ENCODE assay signal across 20 mouse cellular contexts in the genomic region with DNA sequence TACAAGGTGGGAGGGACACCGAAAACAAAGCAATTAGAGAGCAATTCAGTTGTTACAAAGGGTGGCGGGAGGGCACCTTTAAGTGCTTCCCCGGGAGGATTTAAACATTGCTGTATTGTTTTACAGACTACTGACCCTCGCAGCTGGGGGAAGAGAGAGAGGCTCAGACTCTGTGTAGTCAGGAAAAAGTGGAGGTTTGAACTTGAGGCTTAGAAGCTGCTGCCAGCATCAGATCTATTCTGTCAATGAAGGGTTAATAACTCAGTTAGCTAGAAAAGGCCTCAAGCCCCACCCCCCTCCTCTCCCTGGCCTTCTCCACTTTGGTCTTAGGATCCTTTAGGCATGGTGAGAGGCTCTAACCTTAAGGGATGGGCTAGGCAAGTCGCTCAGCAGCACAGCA. TPM values are rescaled to one million over a fixed set of nuclear protein-coding genes. Genes with fewer than 3 reads are reported as not detected.
DNase-seq lines count a peak whose midpoint lies in the region; ATAC-seq lines count a peak whose summit lies in the region.
"Had no signal": no experiment of that assay in that cellular context is flagged by ENCODE, and none has a peak within 500 bp of the region (broad histone marks: within the 10 kb centered on the region; RNA-seq: fewer than 3 reads in every experiment).

No protein-coding gene starts in this region.

- H3K4me1 ChIP-seq in hindbrain, embryonic 11.5 days (replicated peaks; ENCODE audit: control insufficient read depth, insufficient read depth, low read length) = peaks cover 9% of the 10 kb centered on the region
- H3K4me1 ChIP-seq in hindbrain, embryonic 16.5 days (ENCODE audit: control insufficient read depth, insufficient read depth, low read depth, low read length) = peaks cover 15% of the 10 kb centered on the region
- H3K4me1 ChIP-seq in limb, embryonic 11.5 days (ENCODE audit: control insufficient read depth, insufficient read depth, low read length) = peaks cover 9% of the 10 kb centered on the region; the same call in 1 of the 2 replicates

- H3K27ac ChIP-seq in hindbrain, embryonic 11.5 days (ENCODE audit: low read depth, low read length) = no peak overlapping the region
- H3K27ac ChIP-seq in hindbrain, embryonic 16.5 days (ENCODE audit: low read depth, low read length) = no peak overlapping the region
- H3K27ac ChIP-seq in limb, embryonic 11.5 days (replicated peaks; ENCODE audit: low read depth, low read length) = no peak overlapping the region
- H3K27ac ChIP-seq: embryonic facial prominence, embryonic 15.5 days; heart, embryonic 10.5 days; kidney, postnatal 0 days; limb, embryonic 12.5 days; macrophage had no signal

- peak; percentile 37 for DNase-seq in hindbrain, embryonic 11.5 days (ENCODE audit: low spot score)
- DNase-seq in ES-CJ7 (ENCODE audit: low read depth, low spot score) = peak; percentile 65
- peak; percentile 59 for DNase-seq in embryo, embryonic 10.5 days (ENCODE audit: low spot score)
- DNase-seq in limb, embryonic 11.5 days (ENCODE audit: low spot score) = peak; percentile 26
- DNase-seq in heart, adult 18-20 months = no peak
- DNase-seq: adrenal gland, postnatal 14 days; cerebellum, adult 9-11 months; heart, postnatal 4 days; kidney, adult 2 months; liver, postnatal 0 days; thymus, postnatal 14 days had no signal

- H3K4me2 ChIP-seq in hindbrain, embryonic 11.5 days (replicated peaks; ENCODE audit: low read depth, low read length) = no peak overlapping the region
- H3K4me2 ChIP-seq in hindbrain, embryonic 16.5 days (ENCODE audit: low read length) = no peak overlapping the region
- no peak overlapping the region for H3K4me2 ChIP-seq in limb, embryonic 11.5 days (ENCODE audit: low read depth, severe bottlenecking)
- H3K4me2 ChIP-seq: embryonic facial prominence, embryonic 15.5 days; limb, embryonic 12.5 days; liver, embryonic 11.5 days had no signal

- ATAC-seq in hindbrain, embryonic 11.5 days (ENCODE audit: low FRiP score) = no peak
- no peak for ATAC-seq in hindbrain, embryonic 16.5 days
- ATAC-seq in limb, embryonic 11.5 days (ENCODE audit: insufficient number of reproducible peaks, low FRiP score, low TSS enrichment, low read depth) = no peak
- ATAC-seq in inflammation-experienced regulatory T-cells, adult 6 months = no peak
- ATAC-seq: liver, postnatal 0 days; lung, postnatal 0 days had no signal

- H3K27me3 ChIP-seq in hindbrain, embryonic 11.5 days (ENCODE audit: control insufficient read depth, insufficient read depth, low read length) = peaks cover 24% of the 10 kb centered on the region
- peaks cover 19% of the 10 kb centered on the region for H3K27me3 ChIP-seq in hindbrain, embryonic 16.5 days (replicated peaks; ENCODE audit: control insufficient read depth, insufficient read depth, low read length)
- H3K27me3 ChIP-seq in limb, embryonic 11.5 days (ENCODE audit: control insufficient read depth, insufficient read depth, low read length) = peaks cover 25% of the 10 kb centered on the region

- WGBS in hindbrain, embryonic 11.5 days = 3% methylated on average over 5 of the region's 5 CpGs
- WGBS in hindbrain, embryonic 16.5 days = 10% methylated on average over 5 of the region's 5 CpGs
- 6% methylated on average over 5 of the region's 5 CpGs for WGBS in limb, embryonic 11.5 days

- no peaks in the 10 kb centered on the region for H3K36me3 ChIP-seq in hindbrain, embryonic 11.5 days (ENCODE audit: control insufficient read depth, insufficient read depth, low read length)
- H3K36me3 ChIP-seq in hindbrain, embryonic 16.5 days (ENCODE audit: control insufficient read depth, insufficient read depth, low read length) = no peaks in the 10 kb centered on the region
- H3K36me3 ChIP-seq in limb, embryonic 11.5 days (ENCODE audit: control insufficient read depth, insufficient read depth, low read length) = no peaks in the 10 kb centered on the region
- H3K36me3 ChIP-seq: embryonic facial prominence, embryonic 15.5 days; heart, embryonic 10.5 days; limb, embryonic 12.5 days had no signal

- H3K9ac ChIP-seq in hindbrain, embryonic 11.5 days (ENCODE audit: low read depth, low read length) = no peak overlapping the region
- no peak overlapping the region for H3K9ac ChIP-seq in hindbrain, embryonic 16.5 days (ENCODE audit: low read depth, low read length)
- no peak overlapping the region for H3K9ac ChIP-seq in limb, embryonic 11.5 days (ENCODE audit: low read length)
- H3K9ac ChIP-seq: embryonic facial prominence, embryonic 15.5 days; limb, embryonic 12.5 days; liver, postnatal 0 days had no signal

- no peaks in the 10 kb centered on the region for H3K9me3 ChIP-seq in hindbrain, embryonic 11.5 days (ENCODE audit: control insufficient read depth, low read length)
- H3K9me3 ChIP-seq in hindbrain, embryonic 16.5 days (ENCODE audit: control insufficient read depth, low read length) = no peaks in the 10 kb centered on the region
- H3K9me3 ChIP-seq in limb, embryonic 11.5 days (ENCODE audit: control insufficient read depth, low read length) = no peaks in the 10 kb centered on the region; the same call in 1 of the 2 replicates
- H3K9me3 ChIP-seq: embryonic facial prominence, embryonic 15.5 days; limb, embryonic 12.5 days had no signal

- no peak overlapping the region for H3K4me3 ChIP-seq in hindbrain, embryonic 11.5 days (ENCODE audit: low read depth, low read length)
- no peak overlapping the region for H3K4me3 ChIP-seq in hindbrain, embryonic 16.5 days (ENCODE audit: low read length)
- no peak overlapping the region for H3K4me3 ChIP-seq in limb, embryonic 11.5 days (ENCODE audit: low read depth, low read length)
- H3K4me3 ChIP-seq: embryonic facial prominence, embryonic 15.5 days; heart, embryonic 10.5 days; limb, embryonic 12.5 days had no signal

RNA-seq across cellular contexts. Expression of a gene that starts 24.2 kb away (rescaled TPM):
- 12.3 and 13.5 TPM in 2 replicates for polyA plus RNA-seq in hindbrain, embryonic 11.5 days (2014; fragmentation: Nextera tagmentation; extraction: Ambion mirVana)
- polyA plus RNA-seq in hindbrain, embryonic 16.5 days (2015; fragmentation: Nextera tagmentation; extraction: Ambion mirVana) = 14.6 and 15.1 TPM in 2 replicates
- 10.9 and 11.4 TPM in 2 replicates for polyA plus RNA-seq in limb, embryonic 11.5 days (2014; fragmentation: Nextera tagmentation; extraction: Ambion mirVana)
- 10 to 100 TPM; 72.0 to 79.5 TPM for total RNA-seq in heart, adult 18-20 months (2021)
- not detected for polyA plus RNA-seq in inflammation-experienced regulatory T-cells, adult 6 months (2017; shearing (Covaris generic))

Comparison
In these comparisons a context has a peak if more than half of its experiments do, and no peak if none do; other contexts are left out.
1. DNase-seq: peak in hindbrain, embryonic 11.5 days (single experiment), ES-CJ7 (single experiment), embryo, embryonic 10.5 days (single experiment) and limb, embryonic 11.5 days (single experiment); none in heart, adult 18-20 months (0 of 2).
2. RNA of a gene that starts 24.2 kb away (polyA plus RNA-seq): 14.6 to 15.1 TPM in hindbrain, embryonic 16.5 days, 12.3 to 13.5 TPM in hindbrain, embryonic 11.5 days and 10.9 to 11.4 TPM in limb, embryonic 11.5 days; not detected in inflammation-experienced regulatory T-cells, adult 6 months; every median in the first group is over 10 times any median in the second.